Mouse (Mus musculus): Measurements from ENCODE around the gene Ddx59.
A peak's percentile ranks its signal among the peaks of the same experiment; 100 is the strongest.

Ddx59 gene

GRCm38 (mm10) chr1:136414798-136415755 is at the start of gene Ddx59:
Ddx59 (plus strand) TSS chr1:136415271.
- peak; percentile 92 for DNase-seq (ENCODE audit: low read depth)

GRCm38 (mm10) chr1:136365986-136366385 is 49.1 kb upstream of the Ddx59 start:
- DNase-seq (ENCODE audit: low read depth): no peak

GRCm38 (mm10) chr1:136379261-136379660 is 35.8 kb upstream of the Ddx59 start:
- DNase-seq (ENCODE audit: low read depth): no peak

- DNase-seq (ENCODE audit: low read depth): no peak
Observed at GRCm38 (mm10) chr1:136380161-136380560, 34.9 kb upstream of the Ddx59 start.

- DNase-seq (ENCODE audit: low read depth): no peak
Observed at GRCm38 (mm10) chr1:136380606-136381005, 34.5 kb upstream of the Ddx59 start.

- DNase-seq (ENCODE audit: low read depth): no peak
Observed at GRCm38 (mm10) chr1:136381169-136381568, 33.9 kb upstream of the Ddx59 start.

GRCm38 (mm10) chr1:136381583-136381982 is 33.5 kb upstream of the Ddx59 start:
- peak; percentile 13 for DNase-seq (ENCODE audit: low read depth)

- no peak for DNase-seq (ENCODE audit: low read depth)
Observed at GRCm38 (mm10) chr1:136386914-136387313, 28.2 kb upstream of the Ddx59 start.

- no peak for DNase-seq (ENCODE audit: low read depth)
Observed at GRCm38 (mm10) chr1:136394506-136394905, 20.6 kb upstream of the Ddx59 start.

- no peak for DNase-seq (ENCODE audit: low read depth)
Observed at GRCm38 (mm10) chr1:136395073-136395472, 20.0 kb upstream of the Ddx59 start.

GRCm38 (mm10) chr1:136401281-136401680 is 13.8 kb upstream of the Ddx59 start:
- no peak for DNase-seq (ENCODE audit: low read depth)

GRCm38 (mm10) chr1:136409631-136410030 is 5.4 kb upstream of the Ddx59 start:
- DNase-seq (ENCODE audit: low read depth): no peak

GRCm38 (mm10) chr1:136415756-136416126 is 670 bp downstream of the Ddx59 start:
- no peak for DNase-seq (ENCODE audit: low read depth)

GRCm38 (mm10) chr1:136418393-136418792 is 3.3 kb downstream of the Ddx59 start:
- no peak for DNase-seq (ENCODE audit: low read depth)

GRCm38 (mm10) chr1:136427166-136427969 is 12.3 kb downstream of the Ddx59 start:
- no peak for DNase-seq (ENCODE audit: low read depth)

GRCm38 (mm10) chr1:136428981-136429380 is 13.9 kb downstream of the Ddx59 start:
- no peak for DNase-seq (ENCODE audit: low read depth)

- DNase-seq (ENCODE audit: low read depth): no peak
Observed at GRCm38 (mm10) chr1:136430126-136430818, 15.2 kb downstream of the Ddx59 start.

- no peak for DNase-seq (ENCODE audit: low read depth)
Observed at GRCm38 (mm10) chr1:136440741-136441140, 25.7 kb downstream of the Ddx59 start.

GRCm38 (mm10) chr1:136442809-136443208 is 27.7 kb downstream of the Ddx59 start:
- no peak for DNase-seq (ENCODE audit: low read depth)

GRCm38 (mm10) chr1:136444555-136445255 is 29.6 kb downstream of the Ddx59 start:
- DNase-seq (ENCODE audit: low read depth): peak; percentile 50

GRCm38 (mm10) chr1:136446933-136447332 is 31.9 kb downstream of the Ddx59 start:
- DNase-seq (ENCODE audit: low read depth): no peak

- DNase-seq (ENCODE audit: low read depth): no peak
Observed at GRCm38 (mm10) chr1:136447338-136447737, 32.3 kb downstream of the Ddx59 start.

Measured in 416B (cell line).